Mouse (Mus musculus): ENCODE measurements around the gene Gm8693. TPM values are rescaled to one million over a fixed set of nuclear protein-coding genes. Genes with fewer than 3 reads are reported as not detected.
"Not testable (repeated sequence)": the region's sequence is repeated elsewhere in the genome, so short reads cannot be mapped to it uniquely, and the experiment has no call there.

The Gm8693 gene
- total RNA-seq (2015): not detected in 2 replicates
- total RNA-seq (2017): not detected in 2 replicates

DNA sequence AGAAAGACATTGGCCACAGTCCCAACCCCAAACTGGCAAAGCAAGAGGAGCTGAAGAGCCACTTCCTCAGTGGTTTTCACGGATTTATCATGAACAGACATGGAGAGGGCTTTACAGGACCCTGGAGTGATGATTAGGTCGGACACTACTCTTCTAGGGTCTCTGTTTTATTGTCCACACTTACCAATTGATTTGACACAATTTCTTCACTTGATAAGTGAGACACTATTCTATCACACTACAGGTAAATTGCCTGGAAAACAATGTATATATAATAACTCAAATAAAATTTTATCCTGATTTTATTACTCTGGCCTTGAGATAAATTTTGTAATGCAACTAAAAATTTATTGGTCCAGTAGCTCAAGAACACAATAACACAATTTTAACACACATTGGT, at the start of gene Gm8693:
Gm8693 (minus strand) TSS at position 101 of the 400 bp plus-strand sequence.
- ATAC-seq (replicated peaks; ENCODE audit: poor library complexity): not testable (repeated sequence)

DNA sequence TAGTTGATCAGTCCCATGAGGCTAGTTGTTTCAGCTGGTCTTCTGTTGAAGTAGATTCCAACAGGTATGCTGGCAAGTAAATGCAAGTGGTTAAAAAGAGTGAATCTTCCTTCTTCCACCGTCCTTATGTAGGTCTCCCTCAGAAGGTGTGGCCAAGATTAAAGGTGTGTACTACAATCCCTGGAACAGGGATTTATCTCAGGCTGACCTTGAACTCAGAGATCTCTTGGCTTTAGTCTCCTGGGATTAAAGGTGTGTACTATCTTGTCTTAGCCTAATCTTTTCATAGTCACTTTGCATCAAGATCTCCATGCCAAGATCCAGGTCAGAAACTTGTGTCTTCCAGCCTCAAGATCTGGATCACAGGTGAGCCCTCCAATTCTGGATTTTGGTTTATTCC, 27.5 kb upstream of the Gm8693 start, which contains the start of gene Gm4567:
Gm4567 (minus strand) TSS at position 101 of the 400 bp plus-strand sequence.
- not testable (repeated sequence) for ATAC-seq (replicated peaks; ENCODE audit: poor library complexity)

DNA sequence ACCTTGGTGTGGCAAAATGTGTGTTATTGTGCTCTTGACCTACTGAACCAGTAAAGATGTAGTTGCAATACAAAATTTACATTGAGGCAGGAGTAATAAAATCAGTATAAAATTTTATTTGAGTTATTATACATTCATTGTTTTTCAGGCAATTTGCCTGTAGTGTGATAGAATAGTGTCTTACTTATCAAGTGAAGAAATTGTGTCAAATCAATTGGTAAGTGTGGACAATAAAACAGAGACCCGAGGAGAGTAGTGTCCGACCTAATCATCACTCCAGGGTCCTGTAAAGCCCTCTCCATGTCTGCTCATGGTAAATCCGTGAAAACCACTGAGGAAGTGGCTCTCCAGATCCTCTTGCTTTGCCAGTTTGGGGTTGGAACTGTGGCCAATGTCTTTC, 34.4 kb downstream of the Gm8693 start, which contains the start of gene Vmn1r155:
Vmn1r155 (plus strand) TSS at position 301 of the 400 bp plus-strand sequence.
- ATAC-seq (replicated peaks; ENCODE audit: poor library complexity): not testable (repeated sequence)

Other genes with a start within 250 kb of the Gm8693 start
- not detected in 2 replicates for gene Gm10665, start 228.2 kb downstream of the Gm8693 start, total RNA-seq (2015)
- gene Gm10665, start 228.2 kb downstream of the Gm8693 start, total RNA-seq (2017): not detected in 2 replicates
- gene Vmn1r151, start 192.6 kb downstream of the Gm8693 start, total RNA-seq (2015): not detected in 2 replicates
- not detected in 2 replicates for gene Vmn1r151, start 192.6 kb downstream of the Gm8693 start, total RNA-seq (2017)
- gene Vmn1r152, start 169.3 kb downstream of the Gm8693 start, total RNA-seq (2015): not detected in 2 replicates
- gene Vmn1r152, start 169.3 kb downstream of the Gm8693 start, total RNA-seq (2017): not detected in 2 replicates
- gene Gm8677, start 157.4 kb downstream of the Gm8693 start, total RNA-seq (2015): not detected in 2 replicates
- gene Gm8677, start 157.4 kb downstream of the Gm8693 start, total RNA-seq (2017): not detected in 2 replicates
- not detected in 2 replicates for gene Gm4201, start 127.0 kb downstream of the Gm8693 start, total RNA-seq (2015)
- gene Gm4201, start 127.0 kb downstream of the Gm8693 start, total RNA-seq (2017): not detected in 2 replicates
- not detected in 2 replicates for gene Gm4565, start 104.2 kb downstream of the Gm8693 start, total RNA-seq (2015)
- gene Gm4565, start 104.2 kb downstream of the Gm8693 start, total RNA-seq (2017): not detected in 2 replicates
- gene Vmn1r155, start 34.3 kb downstream of the Gm8693 start, total RNA-seq (2015): not detected in 2 replicates
- gene Vmn1r155, start 34.3 kb downstream of the Gm8693 start, total RNA-seq (2017): not detected in 2 replicates
- gene Gm4567, start 27.4 kb upstream of the Gm8693 start, total RNA-seq (2015): not detected in 2 replicates
- gene Gm4567, start 27.4 kb upstream of the Gm8693 start, total RNA-seq (2017): not detected in 2 replicates
- gene Vmn1r157, start 69.4 kb upstream of the Gm8693 start, total RNA-seq (2015): not detected in 2 replicates
- not detected in 2 replicates for gene Vmn1r157, start 69.4 kb upstream of the Gm8693 start, total RNA-seq (2017)
- gene Vmn1r158, start 98.5 kb upstream of the Gm8693 start, total RNA-seq (2015): not detected in 2 replicates
- not detected in 2 replicates for gene Vmn1r158, start 98.5 kb upstream of the Gm8693 start, total RNA-seq (2017)
- not detected in 2 replicates for gene Vmn1r159, start 151.3 kb upstream of the Gm8693 start, total RNA-seq (2015)
- gene Vmn1r159, start 151.3 kb upstream of the Gm8693 start, total RNA-seq (2017): not detected in 2 replicates
- gene Vmn1r160, start 178.9 kb upstream of the Gm8693 start, total RNA-seq (2015): not detected in 2 replicates
- gene Vmn1r160, start 178.9 kb upstream of the Gm8693 start, total RNA-seq (2017): not detected in 2 replicates

All from megakaryocyte progenitor cell, adult 5-6 weeks (primary cell).